Mouse (Mus musculus) liver, postnatal 0 days (tissue): Measurements from ENCODE around the gene Scarf1.

Source experiments
- CTCF ChIP-seq: sonication (generic); IDR thresholded peaks from 2 replicates; pipeline ENCODE4 v1.5.1; 2016; ENCODE audit warnings: antibody characterized with exemption, low read depth
- EP300 ChIP-seq: IDR thresholded peaks from 2 replicates; pipeline ENCODE4 v1.6.1; 2016; ENCODE audit warnings: antibody characterized with exemption, low read depth, mild to moderate bottlenecking

GRCm38 (mm10) chr11:75465051-75465450 lies 48.3 kb upstream of the Scarf1 start:
- TF ChIP-seq CTCF (no peak), EP300 (no peak)
